Mouse (Mus musculus) kidney, embryonic 15.5 days (tissue): ENCODE data around the gene Ptch2. TPM values are rescaled to one million over a fixed set of nuclear protein-coding genes. Genes with fewer than 3 reads are reported as not detected.

Experiments
- ATAC-seq: fragments of 200-750 bp; cut with Nextera tagmentation; replicated peaks from 2 replicates; pipeline ENCODE4 v1.8.0; 2017; ENCODE audit warnings: moderate TSS enrichment; ENCODE audit not compliant: low FRiP score
- H3K27ac ChIP-seq: fragments of 300-500 bp; sonication (generic); 2 replicates; pipeline ENCODE4 v1.5.1; 2015; ENCODE audit warnings: mild to moderate bottlenecking, inconsistent platforms
- H3K27me3 ChIP-seq: fragments of 300-500 bp; sonication (generic); 2 replicates; pipeline ENCODE4 v1.6.1; 2015; ENCODE audit warnings: inconsistent platforms
- H3K36me3 ChIP-seq: fragments of 300-500 bp; sonication (generic); 2 replicates; pipeline ENCODE4 v1.6.1; 2015; ENCODE audit warnings: inconsistent platforms
- H3K4me1 ChIP-seq: fragments of 300-500 bp; sonication (generic); 2 replicates; pipeline ENCODE4 v1.6.1; 2015; ENCODE audit warnings: inconsistent platforms
- H3K4me2 ChIP-seq: fragments of 300-500 bp; sonication (generic); 2 replicates; pipeline ENCODE4 v1.6.1; 2015; ENCODE audit warnings: moderate library complexity, mild to moderate bottlenecking, inconsistent platforms
- H3K4me3 ChIP-seq: fragments of 300-500 bp; sonication (generic); replicated peaks from 2 replicates; pipeline ENCODE4 v1.5.1; 2015; ENCODE audit warnings: mild to moderate bottlenecking, inconsistent platforms
- H3K9ac ChIP-seq: fragments of 300-500 bp; sonication (generic); 2 replicates; pipeline ENCODE4 v1.6.1; 2015; ENCODE audit warnings: mild to moderate bottlenecking, inconsistent platforms
- H3K9me3 ChIP-seq: fragments of 300-500 bp; sonication (generic); replicated peaks from 2 replicates; pipeline ENCODE4 v1.6.1; 2016; ENCODE audit warnings: inconsistent platforms
- WGBS: fragments of 180-500 bp; shearing (Covaris S2); methylation state at CpG from one replicate; pipeline ENCODE4 v1.1.7; 2015; ENCODE audit warnings: mixed read lengths; 5-methylcytosine and 5-hydroxymethylcytosine counted together
- polyA plus RNA-seq: library from polyadenylated mRNA; unstranded; fragments of >200 nt; fragmentation: Nextera tagmentation; extraction: Ambion mirVana; gene quantifications from 2 replicates; pipeline ENCODE4 v1.2.1, GENCODE M21; 2015

The Ptch2 gene
- polyA plus RNA-seq, 1 experiment from 2014 or later = 10.2 TPM

- Histone ChIP-seq H3K36me3 (peaks cover 17% of the 10 kb centered on the region; the same call in 1 of the 2 replicates), H3K4me1 (peaks cover 21% of the 10 kb centered on the region), H3K9ac (peak overlapping the region; percentile 88), H3K27me3 (peaks cover 22% of the 10 kb centered on the region), H3K4me2 (peak overlapping the region; percentile 99), H3K4me3 (peak overlapping the region; percentile 79), H3K27ac (no peak overlapping the region), H3K9me3 (no peaks in the 10 kb centered on the region)
- ATAC-seq = no peak
- 25% methylated on average over 11 of the region's 11 CpGs for WGBS
Observed at GRCm38 (mm10) chr4:117132794-117133143, 36.9 kb downstream of the Ptch2 start.

GRCm38 (mm10) chr4:117133366-117133796, 37.5 kb downstream of the Ptch2 start:
- Histone ChIP-seq H3K4me1 (peaks cover 21% of the 10 kb centered on the region), H3K9me3 (no peaks in the 10 kb centered on the region), H3K36me3 (peaks cover 11% of the 10 kb centered on the region; the same call in 1 of the 2 replicates), H3K27ac (no peak overlapping the region), H3K9ac (peak overlapping the region; percentile 88), H3K27me3 (peaks cover 22% of the 10 kb centered on the region), H3K4me3 (peak overlapping the region; percentile 79), H3K4me2 (peak overlapping the region; percentile 99)
- peak; percentile 38 for ATAC-seq
- under 1% methylated on average over 42 of the region's 42 CpGs for WGBS

GRCm38 (mm10) chr4:117133817-117134600, 38.1 kb downstream of the Ptch2 start, which contains the start of gene Plk3:
Gene Plk3, minus strand, starts transcription at chr4:117133963.
- no peak within 1 kb of the TSS for H3K27ac ChIP-seq
- peak within 1 kb of the TSS; percentile 79 for H3K4me3 ChIP-seq
- peaks cover 24% of the 10 kb centered on the region for H3K4me1 ChIP-seq
- 3% methylated on average over 43 of the region's 48 CpGs for WGBS
- H3K27me3 ChIP-seq = peaks cover 22% of the 10 kb centered on the region
- peaks cover 6% of the 10 kb centered on the region; the same call in 1 of the 2 replicates for H3K36me3 ChIP-seq
- H3K4me2 ChIP-seq = peak within 1 kb of the TSS; percentile 99
- ATAC-seq = peak; percentile 93
- H3K9me3 ChIP-seq = no peaks in the 10 kb centered on the region
- peak within 1 kb of the TSS; percentile 88 for H3K9ac ChIP-seq

GRCm38 (mm10) chr4:117134601-117134995, 38.7 kb downstream of the Ptch2 start:
- no peak overlapping the region for H3K9ac ChIP-seq
- peaks cover 3% of the 10 kb centered on the region; the same call in 1 of the 2 replicates for H3K36me3 ChIP-seq
- H3K4me2 ChIP-seq = peak overlapping the region; percentile 99
- WGBS = 39% methylated on average over 2 of the region's 2 CpGs
- peaks cover 22% of the 10 kb centered on the region for H3K27me3 ChIP-seq
- H3K4me1 ChIP-seq = peaks cover 26% of the 10 kb centered on the region
- ATAC-seq = no peak
- no peaks in the 10 kb centered on the region for H3K9me3 ChIP-seq
- no peak overlapping the region for H3K4me3 ChIP-seq
- H3K27ac ChIP-seq = no peak overlapping the region

GRCm38 (mm10) chr4:117136034-117136433, 40.2 kb downstream of the Ptch2 start:
- Histone ChIP-seq H3K9ac (no peak overlapping the region), H3K9me3 (no peaks in the 10 kb centered on the region), H3K36me3 (peaks cover 3% of the 10 kb centered on the region; the same call in 1 of the 2 replicates), H3K27me3 (peaks cover 22% of the 10 kb centered on the region), H3K4me1 (peaks cover 26% of the 10 kb centered on the region), H3K4me3 (no peak overlapping the region), H3K27ac (no peak overlapping the region), H3K4me2 (no peak overlapping the region)
- ATAC-seq = no peak; the same call in 1 of the 2 replicates
- WGBS = 32% methylated on average over 8 of the region's 8 CpGs

- Histone ChIP-seq H3K9me3 (no peaks in the 10 kb centered on the region), H3K9ac (no peak overlapping the region), H3K27ac (0 out of 2 replicates have a peak overlapping the region, but pooled peaks have one; percentile 4), H3K4me3 (no peak overlapping the region), H3K4me2 (no peak overlapping the region), H3K36me3 (no peaks in the 10 kb centered on the region), H3K4me1 (peaks cover 14% of the 10 kb centered on the region), H3K27me3 (no peaks in the 10 kb centered on the region)
- 54% methylated on average over 16 of the region's 17 CpGs for WGBS
- ATAC-seq = no peak
Observed at GRCm38 (mm10) chr4:117138295-117139216, 42.7 kb downstream of the Ptch2 start.

- H3K4me3 ChIP-seq = no peak overlapping the region
- H3K27me3 ChIP-seq = no peaks in the 10 kb centered on the region
- no peak overlapping the region for H3K4me2 ChIP-seq
- no peak overlapping the region for H3K9ac ChIP-seq
- peaks cover 12% of the 10 kb centered on the region for H3K4me1 ChIP-seq
- no peak for ATAC-seq
- 3% methylated on average over 2 of the region's 2 CpGs for WGBS
- H3K9me3 ChIP-seq = no peaks in the 10 kb centered on the region
- H3K36me3 ChIP-seq = no peaks in the 10 kb centered on the region
- 0 out of 2 replicates have a peak overlapping the region, but pooled peaks have one; percentile 4 for H3K27ac ChIP-seq
Observed at GRCm38 (mm10) chr4:117139217-117139612, 43.3 kb downstream of the Ptch2 start.

- H3K4me1 ChIP-seq = peaks cover 9% of the 10 kb centered on the region
- H3K36me3 ChIP-seq = no peaks in the 10 kb centered on the region
- no peaks in the 10 kb centered on the region for H3K9me3 ChIP-seq
- no peak overlapping the region for H3K27ac ChIP-seq
- ATAC-seq = no peak
- H3K4me2 ChIP-seq = no peak overlapping the region
- H3K27me3 ChIP-seq = no peaks in the 10 kb centered on the region
- whole genome bisulfite sequencing = 33% methylated on average over 4 of the region's 4 CpGs
- no peak overlapping the region for H3K9ac ChIP-seq
- H3K4me3 ChIP-seq = no peak overlapping the region
Observed at GRCm38 (mm10) chr4:117140613-117141012, 44.7 kb downstream of the Ptch2 start.

GRCm38 (mm10) chr4:117143023-117143422, 47.1 kb downstream of the Ptch2 start:
- Histone ChIP-seq H3K4me2 (no peak overlapping the region), H3K4me3 (no peak overlapping the region), H3K9ac (no peak overlapping the region), H3K9me3 (no peaks in the 10 kb centered on the region), H3K36me3 (0 out of 2 replicates have a peak, but pooled peaks cover 2% of the 10 kb centered on the region), H3K4me1 (peaks cover 9% of the 10 kb centered on the region), H3K27ac (no peak overlapping the region), H3K27me3 (no peaks in the 10 kb centered on the region)
- ATAC-seq = no peak
- 35% methylated on average over 7 of the region's 7 CpGs for WGBS

- Histone ChIP-seq H3K9ac (no peak overlapping the region), H3K9me3 (no peaks in the 10 kb centered on the region), H3K36me3 (peaks cover 22% of the 10 kb centered on the region), H3K27me3 (no peaks in the 10 kb centered on the region), H3K27ac (no peak overlapping the region), H3K4me1 (peaks cover 4% of the 10 kb centered on the region), H3K4me2 (no peak overlapping the region), H3K4me3 (no peak overlapping the region)
- WGBS = 93% methylated on average over 13 of the region's 13 CpGs
- no peak for ATAC-seq
Observed at GRCm38 (mm10) chr4:117145248-117145647, 49.4 kb downstream of the Ptch2 start.

- no peak overlapping the region for H3K4me3 ChIP-seq
- 34% methylated on average over 15 of the region's 15 CpGs for WGBS
Observed at GRCm38 (mm10) chr4:117146176-117146575, 50.3 kb downstream of the Ptch2 start.

More at GRCm38 (mm10) chr4:117146176-117146575, 50.3 kb downstream of the Ptch2 start:
- H3K4me1 ChIP-seq = peaks cover 4% of the 10 kb centered on the region
- H3K9me3 ChIP-seq = no peaks in the 10 kb centered on the region
- peaks cover 32% of the 10 kb centered on the region for H3K36me3 ChIP-seq
- no peak overlapping the region for H3K4me2 ChIP-seq
- H3K27me3 ChIP-seq = no peaks in the 10 kb centered on the region
- no peak overlapping the region for H3K27ac ChIP-seq
- ATAC-seq = no peak
- no peak overlapping the region for H3K9ac ChIP-seq
